Mouse (Mus musculus) ES-E14 (cell line): ENCODE data around the gene Cnp.

Experiments used
- CHD2 ChIP-seq: IDR thresholded peaks from 2 replicates; pipeline ENCODE4 v1.6.1; 2014; ENCODE audit warnings: mild to moderate bottlenecking, low read depth, low read length, inconsistent platforms
- HCFC1 ChIP-seq: IDR thresholded peaks from 2 replicates; pipeline ENCODE4 v1.6.1; 2012; ENCODE audit warnings: low read length, inconsistent platforms, borderline replicate concordance; ENCODE audit not compliant: insufficient read depth
- MAFK ChIP-seq: IDR thresholded peaks from 2 replicates; pipeline ENCODE4 v1.6.1; 2014; ENCODE audit warnings: mild to moderate bottlenecking, low read depth, low read length, inconsistent platforms; ENCODE audit not compliant: insufficient read depth
- ZC3H11A ChIP-seq: IDR thresholded peaks from 2 replicates; pipeline ENCODE4 v1.6.1; 2012; ENCODE audit warnings: low read depth, mild to moderate bottlenecking, inconsistent platforms, low read length, borderline replicate concordance
- ZNF384 ChIP-seq: IDR thresholded peaks from 2 replicates; pipeline ENCODE4 v1.6.1; 2012; ENCODE audit warnings: low read depth, low read length, inconsistent platforms

- TF ChIP-seq ZNF384 (no peak), MAFK (no peak), CHD2 (no peak), ZC3H11A (no peak), HCFC1 (no peak)
Observed at GRCm38 (mm10) chr11:100603813-100604212, 29.1 kb downstream of the Cnp start.
